Mouse (Mus musculus): ENCODE data around the gene Ndufaf5. TPM values are rescaled to one million over a fixed set of nuclear protein-coding genes. Genes with fewer than 3 reads are reported as not detected.

Ndufaf5 gene
- polyA plus RNA-seq, 1 experiment: 1.1 TPM

DNA sequence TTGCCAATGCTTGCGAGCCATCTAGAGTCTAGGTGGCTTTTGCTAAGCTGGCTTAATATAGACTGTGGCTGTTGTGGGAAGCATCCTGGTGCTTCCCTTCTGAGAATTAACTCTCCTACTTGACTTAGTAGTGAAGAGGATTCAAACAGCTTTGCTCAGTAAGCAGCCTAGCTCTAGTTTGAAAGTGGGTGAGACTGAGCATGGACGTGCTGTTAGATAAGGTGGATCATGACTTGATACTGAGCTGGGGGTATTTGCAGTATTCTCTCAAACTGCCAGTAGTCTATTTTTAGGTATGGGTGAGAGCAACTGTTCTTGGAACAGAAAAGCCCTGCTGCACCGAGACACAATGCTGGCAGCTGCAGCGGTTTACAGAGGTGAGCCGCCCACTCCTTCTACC, 32.1 kb downstream of the Ndufaf5 start:
- H3K36me3 ChIP-seq (ENCODE audit: control insufficient read depth): peaks cover 20% of the 10 kb centered on the region
- no peak overlapping the region for H3K4me3 ChIP-seq (replicated peaks)
- no peaks in the 10 kb centered on the region for H3K4me1 ChIP-seq (ENCODE audit: control insufficient read depth)
- H3K9me3 ChIP-seq (ENCODE audit: control insufficient read depth, low read length): no peaks in the 10 kb centered on the region
- H3K27me3 ChIP-seq (ENCODE audit: control insufficient read depth): no peaks in the 10 kb centered on the region
- no peak for TF ChIP-seq TAL1 (IDR thresholded peaks at IDR 0.05; ENCODE audit: low read length)
- no peak for TF ChIP-seq GATA1 (IDR thresholded peaks at IDR 0.05; ENCODE audit: low read length)

DNA sequence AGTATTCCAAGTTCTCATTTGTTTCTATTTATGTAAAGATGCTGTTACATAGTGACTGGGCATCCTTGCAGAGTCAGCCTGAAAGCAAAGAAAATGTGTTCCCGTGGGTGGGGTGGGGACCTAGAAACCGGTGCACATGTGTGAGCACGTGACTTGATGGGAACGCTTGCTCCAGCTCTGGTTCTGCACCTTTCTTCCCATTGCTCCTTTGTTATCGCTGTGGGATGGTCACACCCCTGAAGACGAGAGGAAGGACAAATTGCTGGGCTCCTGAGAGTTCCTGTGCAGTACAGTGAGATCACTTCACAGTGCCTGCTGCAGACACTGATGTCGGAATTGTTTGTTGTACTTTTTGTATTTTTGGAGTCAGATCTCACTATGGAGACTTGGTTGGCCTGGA, 33.3 kb downstream of the Ndufaf5 start:
- no peak for TF ChIP-seq GATA1 (IDR thresholded peaks at IDR 0.05; ENCODE audit: low read length)
- H3K4me1 ChIP-seq (ENCODE audit: control insufficient read depth): no peaks in the 10 kb centered on the region
- H3K9me3 ChIP-seq (ENCODE audit: control insufficient read depth, low read length): no peaks in the 10 kb centered on the region
- peaks cover 17% of the 10 kb centered on the region for H3K36me3 ChIP-seq (ENCODE audit: control insufficient read depth)
- no peaks in the 10 kb centered on the region for H3K27me3 ChIP-seq (ENCODE audit: control insufficient read depth)
- H3K4me3 ChIP-seq (replicated peaks): no peak overlapping the region

DNA sequence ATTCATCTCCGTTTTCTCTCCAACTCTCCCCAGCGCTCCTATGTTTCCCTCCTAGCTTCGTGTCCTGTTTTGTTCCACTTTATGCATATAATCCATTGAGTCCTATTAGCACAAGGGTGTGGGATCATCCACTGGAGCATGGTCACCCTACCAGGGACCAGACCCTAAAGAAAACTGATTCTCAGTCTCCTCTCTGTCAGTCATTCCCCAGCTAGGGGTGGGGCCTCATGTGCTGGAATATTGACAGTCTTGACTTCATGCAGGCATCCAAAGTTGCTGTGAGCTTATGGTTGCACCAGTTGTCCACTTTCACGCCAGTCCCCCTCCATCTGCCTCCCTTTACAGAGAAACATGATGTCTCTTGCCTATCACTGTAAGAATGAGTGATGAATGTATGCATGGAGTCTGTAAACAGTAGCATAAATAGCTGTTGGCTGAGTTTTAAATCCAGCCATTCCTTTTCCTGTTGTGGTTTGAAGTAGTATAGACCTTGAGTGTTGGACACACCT, 44.1 kb downstream of the Ndufaf5 start:
- Histone ChIP-seq H3K4me3 (replicated peaks) (no peak overlapping the region), H3K4me1 (ENCODE audit: control insufficient read depth) (no peaks in the 10 kb centered on the region), H3K27me3 (ENCODE audit: control insufficient read depth) (no peaks in the 10 kb centered on the region), H3K36me3 (ENCODE audit: control insufficient read depth) (no peaks in the 10 kb centered on the region), H3K9me3 (ENCODE audit: control insufficient read depth, low read length) (no peaks in the 10 kb centered on the region)
- no peak for TF ChIP-seq TAL1 (IDR thresholded peaks at IDR 0.05; ENCODE audit: low read length)
- no peak for TF ChIP-seq GATA1 (IDR thresholded peaks at IDR 0.05; ENCODE audit: low read length)

DNA sequence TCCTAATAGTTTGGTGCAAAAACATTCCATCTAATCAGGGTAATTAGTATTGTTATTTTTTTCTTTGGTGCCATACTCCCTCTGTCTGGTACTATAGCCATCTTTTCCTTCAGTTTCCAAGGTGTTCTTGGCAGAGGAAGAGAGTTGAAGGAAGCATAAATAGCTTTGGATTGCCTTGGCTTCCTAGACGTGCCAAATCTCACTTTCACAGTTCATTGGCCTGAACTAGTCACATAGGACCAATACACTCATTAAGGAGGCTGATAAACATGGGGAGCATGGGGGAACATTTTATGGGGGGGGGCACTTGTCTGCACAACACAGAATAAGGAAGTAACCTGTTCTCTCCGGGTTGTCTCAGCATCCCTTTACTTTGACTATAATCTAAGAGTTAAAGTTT, 45.0 kb downstream of the Ndufaf5 start:
- no peaks in the 10 kb centered on the region for H3K36me3 ChIP-seq (ENCODE audit: control insufficient read depth)
- no peaks in the 10 kb centered on the region for H3K4me1 ChIP-seq (ENCODE audit: control insufficient read depth)
- no peak overlapping the region for H3K4me3 ChIP-seq (replicated peaks)
- no peaks in the 10 kb centered on the region for H3K9me3 ChIP-seq (ENCODE audit: control insufficient read depth, low read length)
- H3K27me3 ChIP-seq (ENCODE audit: control insufficient read depth): no peaks in the 10 kb centered on the region
- TF ChIP-seq GATA1 (IDR thresholded peaks at IDR 0.05; ENCODE audit: low read length) (no peak), TAL1 (IDR thresholded peaks at IDR 0.05; ENCODE audit: low read length) (no peak)

DNA sequence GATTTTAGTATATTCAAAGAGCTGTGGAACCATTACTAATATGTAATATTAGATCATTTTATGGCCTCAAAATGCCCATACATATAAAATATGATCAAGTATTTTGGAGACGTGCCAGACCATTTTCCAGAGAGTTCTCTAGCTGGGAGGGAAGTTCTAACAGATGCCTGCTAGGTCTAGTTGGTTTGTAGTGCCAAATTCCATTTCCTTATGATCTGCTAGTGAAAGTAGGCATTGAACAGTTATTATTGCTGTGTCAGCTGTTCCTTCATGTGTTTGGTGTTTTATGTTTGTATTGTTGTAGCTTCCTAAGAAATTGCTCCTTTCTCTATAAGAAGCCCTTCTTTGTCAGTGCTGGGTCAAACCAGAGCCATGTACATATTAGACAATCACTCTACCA, 45.5 kb downstream of the Ndufaf5 start:
- H3K36me3 ChIP-seq (ENCODE audit: control insufficient read depth): no peaks in the 10 kb centered on the region
- no peak for TF ChIP-seq TAL1 (IDR thresholded peaks at IDR 0.05; ENCODE audit: low read length)
- TF ChIP-seq GATA1 (IDR thresholded peaks at IDR 0.05; ENCODE audit: low read length): no peak
- H3K27me3 ChIP-seq (ENCODE audit: control insufficient read depth): no peaks in the 10 kb centered on the region
- no peaks in the 10 kb centered on the region for H3K4me1 ChIP-seq (ENCODE audit: control insufficient read depth)
- no peaks in the 10 kb centered on the region for H3K9me3 ChIP-seq (ENCODE audit: control insufficient read depth, low read length)
- no peak overlapping the region for H3K4me3 ChIP-seq (replicated peaks)

DNA sequence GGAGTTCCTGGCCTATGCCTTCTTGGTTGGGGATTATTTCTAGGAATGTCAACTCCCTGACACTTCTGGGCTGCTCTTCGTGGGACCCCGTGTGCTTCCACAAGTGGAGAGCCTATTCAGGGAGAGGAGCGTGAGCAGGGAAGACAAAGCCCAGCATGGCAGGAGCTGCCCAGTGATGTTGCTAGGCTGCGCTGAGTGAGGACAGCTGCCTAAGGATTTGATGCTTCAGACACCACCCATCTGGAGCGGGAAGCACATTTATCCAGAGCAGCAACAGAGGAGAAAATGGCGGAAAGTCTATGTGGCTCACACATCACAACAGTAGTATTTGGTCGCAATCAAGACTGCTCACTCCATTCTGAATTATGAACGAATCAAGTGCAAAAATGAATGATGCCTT, 49.9 kb downstream of the Ndufaf5 start:
- Histone ChIP-seq H3K4me3 (replicated peaks) (no peak overlapping the region), H3K27me3 (ENCODE audit: control insufficient read depth) (no peaks in the 10 kb centered on the region), H3K36me3 (ENCODE audit: control insufficient read depth) (no peaks in the 10 kb centered on the region), H3K9me3 (ENCODE audit: control insufficient read depth, low read length) (no peaks in the 10 kb centered on the region), H3K4me1 (ENCODE audit: control insufficient read depth) (no peaks in the 10 kb centered on the region)
- no peak for TF ChIP-seq GATA1 (IDR thresholded peaks at IDR 0.05; ENCODE audit: low read length)
- no peak for TF ChIP-seq TAL1 (IDR thresholded peaks at IDR 0.05; ENCODE audit: low read length)

DNA sequence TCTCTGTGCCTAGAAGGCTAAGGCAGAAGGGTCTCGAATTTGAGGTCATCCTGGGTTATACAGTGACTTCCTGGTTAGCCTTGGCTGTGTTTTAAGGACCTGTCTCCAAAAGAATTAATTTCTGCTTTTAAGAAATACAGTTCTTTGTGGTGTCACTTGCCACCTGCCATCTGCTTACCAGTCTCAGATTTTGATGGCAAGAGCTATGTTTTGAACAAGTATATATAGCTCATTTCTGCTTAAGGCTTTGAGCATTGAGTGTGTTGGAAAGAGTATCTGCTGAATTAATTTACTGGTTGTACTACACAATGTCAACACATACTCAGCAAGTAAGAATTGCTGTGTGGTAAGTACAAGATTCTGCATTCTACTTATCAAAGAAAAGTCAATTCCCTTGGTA, 59.8 kb downstream of the Ndufaf5 start:
- TF ChIP-seq TAL1 (IDR thresholded peaks at IDR 0.05; ENCODE audit: low read length) (no peak), GATA1 (IDR thresholded peaks at IDR 0.05; ENCODE audit: low read length) (no peak)
- Histone ChIP-seq H3K4me3 (replicated peaks) (no peak overlapping the region), H3K9me3 (ENCODE audit: control insufficient read depth, low read length) (peaks cover 8% of the 10 kb centered on the region), H3K27me3 (ENCODE audit: control insufficient read depth) (no peaks in the 10 kb centered on the region), H3K4me1 (ENCODE audit: control insufficient read depth) (no peaks in the 10 kb centered on the region), H3K36me3 (ENCODE audit: control insufficient read depth) (no peaks in the 10 kb centered on the region)

DNA sequence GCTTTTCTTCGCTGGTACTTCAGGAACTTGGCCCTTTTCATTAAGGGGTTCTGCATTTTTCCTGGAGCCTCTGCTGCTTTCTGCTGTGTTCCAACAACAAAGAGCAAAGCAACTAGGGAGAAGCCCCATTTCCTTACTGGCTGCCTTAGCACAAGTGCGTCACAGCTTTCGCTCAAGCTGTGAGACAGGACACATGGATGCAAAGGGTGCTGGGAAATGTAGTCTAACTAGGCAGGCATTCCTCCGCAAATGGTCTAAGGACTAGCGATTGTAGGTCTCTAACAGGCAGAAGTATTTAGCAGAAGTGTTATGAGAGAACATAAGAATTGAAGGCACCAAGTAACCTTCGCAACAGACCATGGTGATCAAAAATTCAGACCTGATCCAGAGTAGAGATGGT, 66.8 kb downstream of the Ndufaf5 start:
- Histone ChIP-seq H3K36me3 (ENCODE audit: control insufficient read depth) (no peaks in the 10 kb centered on the region), H3K9me3 (ENCODE audit: control insufficient read depth, low read length) (no peaks in the 10 kb centered on the region; the same call in 1 of the 2 replicates), H3K4me1 (ENCODE audit: control insufficient read depth) (no peaks in the 10 kb centered on the region), H3K4me3 (replicated peaks) (no peak overlapping the region), H3K27me3 (ENCODE audit: control insufficient read depth) (no peaks in the 10 kb centered on the region)
- TF ChIP-seq GATA1 (IDR thresholded peaks at IDR 0.05; ENCODE audit: low read length) (no peak), TAL1 (IDR thresholded peaks at IDR 0.05; ENCODE audit: low read length) (no peak)

DNA sequence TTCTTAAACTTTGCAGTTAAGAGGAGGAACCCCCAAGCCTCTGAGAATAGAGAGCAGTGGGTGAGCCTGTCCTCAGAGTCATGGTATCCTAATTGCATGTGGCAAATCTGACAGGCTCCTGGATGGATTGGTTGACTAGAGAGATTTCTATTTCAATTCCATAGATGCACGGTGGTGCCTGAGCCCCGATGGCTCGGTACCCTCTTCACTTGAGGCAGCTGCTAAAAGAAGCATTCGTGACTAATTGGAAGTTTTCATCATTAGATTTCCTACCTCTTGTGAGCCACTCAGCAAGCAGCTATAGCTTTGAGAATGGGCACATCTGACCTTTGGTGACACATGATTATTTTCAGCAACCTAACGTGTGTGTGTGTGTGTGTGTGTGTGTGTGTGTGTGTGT, 71.9 kb downstream of the Ndufaf5 start:
- no peak overlapping the region for H3K4me3 ChIP-seq (replicated peaks)
- no peaks in the 10 kb centered on the region for H3K4me1 ChIP-seq (ENCODE audit: control insufficient read depth)
- H3K36me3 ChIP-seq (ENCODE audit: control insufficient read depth): no peaks in the 10 kb centered on the region
- H3K27me3 ChIP-seq (ENCODE audit: control insufficient read depth): no peaks in the 10 kb centered on the region
- TF ChIP-seq TAL1 (IDR thresholded peaks at IDR 0.05; ENCODE audit: low read length) (no peak), GATA1 (IDR thresholded peaks at IDR 0.05; ENCODE audit: low read length) (no peak)
- no peaks in the 10 kb centered on the region; the same call in 1 of the 2 replicates for H3K9me3 ChIP-seq (ENCODE audit: control insufficient read depth, low read length)

DNA sequence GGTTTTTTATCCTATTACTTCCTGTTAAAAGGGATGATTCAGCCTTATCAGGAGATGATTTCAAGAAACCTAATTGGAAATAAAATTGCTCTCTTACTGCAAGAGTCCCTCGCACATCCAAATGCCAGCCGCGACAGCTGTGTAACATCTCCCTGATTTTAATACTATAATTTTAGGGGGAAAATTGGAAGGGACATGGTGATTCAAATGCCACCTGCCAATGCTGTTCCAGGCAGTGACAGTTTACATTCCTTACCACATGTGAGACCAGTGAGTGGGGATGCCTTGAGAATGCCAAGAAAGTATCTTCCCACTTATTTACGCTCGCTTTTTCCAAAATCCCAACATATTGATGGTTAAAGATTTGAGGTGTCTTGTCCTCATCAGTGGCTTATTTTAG, 72.7 kb downstream of the Ndufaf5 start:
- no peak for TF ChIP-seq GATA1 (IDR thresholded peaks at IDR 0.05; ENCODE audit: low read length)
- TF ChIP-seq TAL1 (IDR thresholded peaks at IDR 0.05; ENCODE audit: low read length): no peak
- Histone ChIP-seq H3K27me3 (ENCODE audit: control insufficient read depth) (no peaks in the 10 kb centered on the region), H3K4me1 (ENCODE audit: control insufficient read depth) (no peaks in the 10 kb centered on the region), H3K4me3 (replicated peaks) (no peak overlapping the region), H3K36me3 (ENCODE audit: control insufficient read depth) (no peaks in the 10 kb centered on the region), H3K9me3 (ENCODE audit: control insufficient read depth, low read length) (no peaks in the 10 kb centered on the region; the same call in 1 of the 2 replicates)

Other genes with a start within 250 kb of the Ndufaf5 start
- gene Tasp1, start 103.8 kb upstream of the Ndufaf5 start, polyA plus RNA-seq (2012): 0.09 and 0.10 TPM in 2 replicates
- not detected in 2 replicates for gene Gm17374, start 18.6 kb upstream of the Ndufaf5 start, polyA plus RNA-seq (2012)
- 0.23 and 0.25 TPM in 2 replicates for gene Esf1, start 85 bp upstream of the Ndufaf5 start, polyA plus RNA-seq (2012)
- not detected in 2 replicates for gene Sel1l2, start 219.1 kb downstream of the Ndufaf5 start, polyA plus RNA-seq (2012)
- 0.81 and 0.83 TPM in 2 replicates for gene Macrod2, start 224.7 kb downstream of the Ndufaf5 start, polyA plus RNA-seq (2012)

Measured in erythroblast, embryonic 14.5 days (primary cell).